Mouse (Mus musculus) lung, postnatal 0 days (tissue): ENCODE results near the gene Usp33.

Source experiments
- CTCF ChIP-seq: IDR thresholded peaks from 2 replicates; pipeline ENCODE4 v1.5.1; 2016; ENCODE audit warnings: antibody characterized with exemption, mild to moderate bottlenecking
- EP300 ChIP-seq: IDR thresholded peaks from 2 replicates; pipeline ENCODE4 v1.6.1; 2016; ENCODE audit warnings: antibody characterized with exemption, mild to moderate bottlenecking, control low read depth

- TF ChIP-seq CTCF (no peak), EP300 (no peak)
These were observed 29.8 kb downstream of the Usp33 start for GRCm38 (mm10) chr3:152376063-152376462.
